Mouse (Mus musculus): Measurements from ENCODE around the gene Ptger4. TPM values are rescaled to one million over a fixed set of nuclear protein-coding genes. Genes with fewer than 3 reads are reported as not detected.

Gene Ptger4
- total and polyA plus RNA-seq, 3 experiments: 3.5 to 5.7 TPM; not detected in 1

DNA sequence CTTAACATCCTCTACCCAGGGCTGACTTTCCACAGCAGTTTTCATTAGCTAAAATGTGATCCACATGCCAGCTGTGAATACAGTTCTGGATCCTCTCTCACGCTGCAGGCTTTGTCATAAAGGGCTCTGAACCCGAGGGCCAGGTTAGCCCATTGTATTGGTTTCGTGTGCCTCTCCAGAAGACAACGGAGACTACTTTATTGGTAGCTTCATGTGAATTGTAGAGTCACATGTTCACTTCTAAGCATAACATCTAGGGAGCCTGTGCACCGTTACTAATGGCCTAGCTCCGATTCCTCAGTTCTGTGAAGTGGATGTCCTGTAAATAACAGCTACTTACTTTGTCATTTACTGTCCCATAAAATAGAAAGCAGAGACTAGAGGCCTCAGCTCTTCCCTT is 3.6 kb downstream of the Ptger4 start:
- Histone ChIP-seq H3K36me3 (ENCODE audit: control insufficient read depth in 1 of 2, insufficient read depth in 2 of 2, low read length in 2 of 2) (peaks cover 0 to 23% of the 10 kb centered on the region in 2 experiments; a peak in 2 of 4 replicates), H3K4me3 (ENCODE audit: control insufficient read depth in 1 of 2, insufficient read depth in 1 of 2, low read depth in 2 of 2, low read length in 2 of 2) (peak overlapping the region; percentile 48 to 66), H3K27ac (ENCODE audit: control insufficient read depth, low read depth, low read length) (peak overlapping the region; percentile 98), H3K79me2 (ENCODE audit: control insufficient read depth, insufficient read depth, low read length, poor library complexity) (peaks cover 8% of the 10 kb centered on the region), H3K9ac (ENCODE audit: control insufficient read depth, low read depth, low read length, poor library complexity, severe bottlenecking) (peak overlapping the region; percentile 59), H3K4me1 (ENCODE audit: control insufficient read depth in 1 of 2, insufficient read depth in 2 of 2, low read length in 2 of 2) (peaks cover 11 to 24% of the 10 kb centered on the region in 2 experiments), H3K9me3 (replicated peaks; ENCODE audit: insufficient read depth, low read length) (no peaks in the 10 kb centered on the region), H3K27me3 (ENCODE audit: control insufficient read depth in 1 of 2, insufficient read depth in 2 of 2, low read length in 2 of 2) (no peaks in the 10 kb centered on the region)
- no peak for TF ChIP-seq ETS1 (IDR thresholded peaks at IDR 0.05; ENCODE audit: low read depth, low read length)
- peak; percentile 52; the same call in 1 of the 2 replicates for TF ChIP-seq USF1 (IDR thresholded peaks at IDR 0.05; ENCODE audit: low read depth, low read length)
- TF ChIP-seq MAX (IDR thresholded peaks at IDR 0.05; ENCODE audit: low read length): peak; percentile 67; the same call in 1 of the 2 replicates
- no peak for TF ChIP-seq GATA1 (IDR thresholded peaks at IDR 0.05; ENCODE audit: low read depth, low read length)
- TF ChIP-seq TCF12 (IDR thresholded peaks at IDR 0.05; ENCODE audit: low read depth, low read length): no peak
- no peak for DNase-seq (ENCODE audit: low read depth, low spot score)

GRCm38 (mm10) chr15:5239901-5240300 is 4.1 kb downstream of the Ptger4 start:
- Histone ChIP-seq H3K79me2 (ENCODE audit: control insufficient read depth, insufficient read depth, low read length, poor library complexity) (peaks cover 8% of the 10 kb centered on the region), H3K4me1 (ENCODE audit: control insufficient read depth in 1 of 2, insufficient read depth in 2 of 2, low read length in 2 of 2) (peaks cover 11 to 24% of the 10 kb centered on the region in 2 experiments), H3K27me3 (ENCODE audit: control insufficient read depth in 1 of 2, insufficient read depth in 2 of 2, low read length in 2 of 2) (no peaks in the 10 kb centered on the region), H3K9me3 (replicated peaks; ENCODE audit: insufficient read depth, low read length) (no peaks in the 10 kb centered on the region), H3K27ac (ENCODE audit: control insufficient read depth, low read depth, low read length) (peak overlapping the region; percentile 98), H3K36me3 (ENCODE audit: control insufficient read depth in 1 of 2, insufficient read depth in 2 of 2, low read length in 2 of 2) (peaks cover 0 to 23% of the 10 kb centered on the region in 2 experiments; a peak in 2 of 4 replicates), H3K9ac (ENCODE audit: control insufficient read depth, low read depth, low read length, poor library complexity, severe bottlenecking) (peak overlapping the region; percentile 65), H3K4me3 (ENCODE audit: control insufficient read depth in 1 of 2, insufficient read depth in 1 of 2, low read depth in 2 of 2, low read length in 2 of 2) (peak overlapping the region; percentile 48 to 66)
- TF ChIP-seq RCOR1 (IDR thresholded peaks at IDR 0.05; ENCODE audit: low read depth, low read length) (peak; percentile 86), POLR2A (IDR thresholded peaks at IDR 0.05; ENCODE audit: control insufficient read depth in 1 of 2, insufficient read depth in 1 of 2, low read depth in 1 of 2, low read length in 2 of 2, poor library complexity in 1 of 2) (no peak; a peak in 1 of 4 replicates), MYC (IDR thresholded peaks at IDR 0.05; ENCODE audit: low read depth, low read length) (peak; percentile 46; the same call in 1 of the 2 replicates), NELFE (IDR thresholded peaks at IDR 0.05; ENCODE audit: low read depth, low read length) (peak; percentile 65), ZMIZ1 (IDR thresholded peaks at IDR 0.05; ENCODE audit: low read depth, low read length) (no peak), TAL1 (IDR thresholded peaks at IDR 0.05; ENCODE audit: low read length) (peak; percentile 11; the same call in 1 of the 2 replicates), BHLHE40 (IDR thresholded peaks at IDR 0.05; ENCODE audit: borderline replicate concordance, low read depth, low read length) (no peak), TBP (IDR thresholded peaks at IDR 0.05; ENCODE audit: low read depth, low read length) (peak; percentile 59; the same call in 1 of the 2 replicates), SIN3A (IDR thresholded peaks at IDR 0.05; ENCODE audit: low read length) (peak; percentile 83), UBTF (IDR thresholded peaks at IDR 0.05; ENCODE audit: borderline replicate concordance, insufficient read depth, low read depth, low read length) (no peak), MYB (IDR thresholded peaks at IDR 0.05; ENCODE audit: low read depth, low read length) (peak; percentile 98), CTCF (IDR thresholded peaks at IDR 0.05 in 2 of 3, conservative IDR thresholded peaks at IDR 0.05 in 1 of 3; ENCODE audit: control insufficient read depth in 1 of 3, insufficient read depth in 1 of 3, low read depth in 2 of 3, low read length in 3 of 3, poor library complexity in 1 of 3, severe bottlenecking in 1 of 3) (no peak), ETS1 (IDR thresholded peaks at IDR 0.05; ENCODE audit: low read depth, low read length) (peak; percentile 87), HCFC1 (IDR thresholded peaks at IDR 0.05; ENCODE audit: low read depth, low read length) (peak; percentile 1; the same call in 1 of the 2 replicates), GATA1 (IDR thresholded peaks at IDR 0.05; ENCODE audit: low read depth, low read length) (peak; percentile 77), MXI1 (IDR thresholded peaks at IDR 0.05; ENCODE audit: low read depth, low read length) (peak; percentile 59), EP300 (IDR thresholded peaks at IDR 0.05; ENCODE audit: low read depth in 1 of 2, low read length in 2 of 2) (peak in 1 of 2 experiments; percentile 93)
- DNase-seq (ENCODE audit: low read depth, low spot score): peak; percentile 92
